Comparison of ENCODE assay signal across 8 mouse cellular contexts in the genomic region with DNA sequence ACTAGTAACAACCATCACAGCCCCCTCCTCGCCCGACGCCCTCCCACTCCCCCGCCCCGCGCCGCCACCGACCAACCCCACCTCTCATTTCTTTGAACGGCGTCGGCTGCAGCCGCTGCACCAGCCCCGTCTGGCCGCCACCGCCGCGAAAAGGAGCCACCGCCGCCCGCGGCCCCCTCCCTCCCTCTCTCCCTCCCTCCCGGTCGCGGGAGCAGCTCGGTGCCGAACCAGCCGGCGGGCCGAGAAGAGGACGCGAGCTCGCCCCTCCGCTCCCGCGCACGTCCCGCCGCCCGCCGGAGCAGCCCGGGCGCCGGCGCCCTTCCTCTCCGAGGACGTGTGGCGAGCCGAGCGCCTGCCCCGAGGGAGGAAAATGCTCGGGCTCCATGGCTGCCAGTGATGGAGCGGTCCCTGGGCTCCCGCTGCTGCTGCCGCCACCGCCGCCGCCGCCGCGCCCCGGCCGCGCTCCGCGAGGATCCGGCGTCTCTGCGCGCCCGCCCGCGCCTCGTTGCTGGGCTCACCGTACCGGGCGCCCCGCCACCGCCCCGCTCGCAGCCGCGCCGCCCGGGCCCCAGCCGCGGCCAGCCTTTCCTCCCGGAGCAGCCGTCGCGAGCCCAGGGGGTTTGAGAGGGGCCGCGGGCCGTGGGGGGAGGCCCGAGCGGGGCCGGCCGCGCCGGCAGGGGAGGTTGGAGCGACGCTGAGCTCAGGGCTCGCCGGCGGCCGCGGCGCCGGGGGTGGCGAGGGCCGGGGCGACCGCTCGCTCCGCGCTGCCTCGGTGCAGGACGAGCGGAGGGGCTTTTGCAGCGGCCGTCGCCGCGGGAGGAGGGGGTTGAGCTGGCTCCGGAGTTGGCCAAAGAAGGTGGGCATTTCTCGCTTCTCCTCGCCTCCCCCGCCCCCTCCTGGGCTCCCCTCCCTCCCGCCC. TPM values are rescaled to one million over a fixed set of nuclear protein-coding genes. Genes with fewer than 3 reads are reported as not detected.
A peak's percentile ranks its signal among the peaks of the same experiment; 100 is the strongest.
DNase-seq lines count a peak whose midpoint lies in the region; ATAC-seq and TF ChIP-seq lines count a peak whose summit lies in the region.

Gene Tsc22d1, plus strand, starts transcription at position 100 of the 919 bp plus-strand sequence.

- H3K36me3 ChIP-seq in spleen, adult 2 months (ENCODE audit: control insufficient read depth, insufficient read depth, low read length): no peaks in the 10 kb centered on the region
- peaks cover 35% of the 10 kb centered on the region for H3K36me3 ChIP-seq in embryonic facial prominence, embryonic 10.5 days (replicated peaks)
- H3K36me3 ChIP-seq in limb, embryonic 13.5 days: peaks cover 26% of the 10 kb centered on the region
- H3K36me3 ChIP-seq in myocyte (ENCODE audit: control insufficient read depth, insufficient read depth): peaks cover 6% of the 10 kb centered on the region

- H3K4me3 ChIP-seq in spleen, adult 2 months (ENCODE audit: extremely low read depth, insufficient read depth, insufficient read length): peak within 1 kb of the TSS; percentile 88
- H3K4me3 ChIP-seq in embryonic facial prominence, embryonic 10.5 days: peak within 1 kb of the TSS; percentile 94
- H3K4me3 ChIP-seq in limb, embryonic 13.5 days: peak within 1 kb of the TSS; percentile 96
- peak within 1 kb of the TSS; percentile 57 for H3K4me3 ChIP-seq in myocyte

- peak within 1 kb of the TSS; percentile 47 for H3K27ac ChIP-seq in spleen, adult 2 months (ENCODE audit: insufficient read depth, low read length)
- H3K27ac ChIP-seq in embryonic facial prominence, embryonic 10.5 days (replicated peaks): peak within 1 kb of the TSS; percentile 99
- peak within 1 kb of the TSS; percentile 99 for H3K27ac ChIP-seq in limb, embryonic 13.5 days

- TF ChIP-seq POLR2A in spleen, adult 2 months (IDR thresholded peaks at IDR 0.05; ENCODE audit: low read depth, low read length): no peak
- no peak for TF ChIP-seq POLR2A in myocyte (IDR thresholded peaks at IDR 0.05; ENCODE audit: insufficient read length, low read depth)

- no peaks in the 10 kb centered on the region for H3K9me3 ChIP-seq in embryonic facial prominence, embryonic 10.5 days
- no peaks in the 10 kb centered on the region for H3K9me3 ChIP-seq in limb, embryonic 13.5 days

- peak in 1 of 2 experiments; percentile 14 for DNase-seq in spleen, adult 2 months (ENCODE audit: low read depth in 1 of 2, low spot score in 2 of 2)
- no peak for DNase-seq in spleen, adult 12 weeks (ENCODE audit: low spot score)
- DNase-seq in embryonic facial prominence, embryonic 10.5 days (ENCODE audit: low spot score): no peak
- no peak for DNase-seq in gonadal fat pad, adult 2 months (ENCODE audit: low read depth)
- peak; percentile 21 for DNase-seq in urinary bladder, postnatal 14 days (ENCODE audit: low spot score)

- H3K4me2 ChIP-seq in limb, embryonic 13.5 days (replicated peaks): peak within 1 kb of the TSS; percentile 95
- peak within 1 kb of the TSS; percentile 73 for H3K4me2 ChIP-seq in myocyte (ENCODE audit: low read depth)

- no peak for TF ChIP-seq CTCF in spleen, adult 2 months (IDR thresholded peaks at IDR 0.05; ENCODE audit: extremely low read depth, insufficient read depth, insufficient read length, insufficient replicate concordance)

- H3K27me3 ChIP-seq in spleen, adult 2 months (ENCODE audit: control insufficient read depth, insufficient read depth, low read length): peaks cover 9% of the 10 kb centered on the region; the same call in 1 of the 2 replicates
- no peaks in the 10 kb centered on the region for H3K27me3 ChIP-seq in embryonic facial prominence, embryonic 10.5 days (replicated peaks; ENCODE audit: low read depth, poor library complexity, severe bottlenecking)
- H3K27me3 ChIP-seq in limb, embryonic 13.5 days: no peaks in the 10 kb centered on the region
- no peaks in the 10 kb centered on the region for H3K27me3 ChIP-seq in myocyte (ENCODE audit: control insufficient read depth, insufficient read depth, insufficient read length)

- peaks cover 22% of the 10 kb centered on the region for H3K79me2 ChIP-seq in myocyte (ENCODE audit: control insufficient read depth, insufficient read depth)

- WGBS in spleen, adult 2 months: 1% methylated on average over 119 of the region's 128 CpGs
- under 1% methylated on average over 119 of the region's 128 CpGs for WGBS in embryonic facial prominence, embryonic 10.5 days
- under 1% methylated on average over 78 of the region's 128 CpGs for WGBS in limb, embryonic 13.5 days

- peak within 1 kb of the TSS; percentile 99 for H3K9ac ChIP-seq in limb, embryonic 13.5 days

- peak within 1 kb of the TSS; percentile 98 for H3ac ChIP-seq in myocyte (ENCODE audit: control insufficient read depth, insufficient read length)

- ATAC-seq in inflammation-experienced regulatory T-cells, adult 6 months: peak; percentile 8
- ATAC-seq in limb, embryonic 13.5 days (ENCODE audit: low FRiP score, low read depth): peak; percentile 4

- H3K4me1 ChIP-seq in spleen, adult 2 months (ENCODE audit: control insufficient read depth, insufficient read depth, insufficient read length): no peaks in the 10 kb centered on the region
- peaks cover 48% of the 10 kb centered on the region for H3K4me1 ChIP-seq in embryonic facial prominence, embryonic 10.5 days
- H3K4me1 ChIP-seq in limb, embryonic 13.5 days: peaks cover 44% of the 10 kb centered on the region

TF ChIP-seq in myocyte, 11 proteins besides CTCF, POLR2A, EP300 and RAD21:
- TF ChIP-seq E2F4 (IDR thresholded peaks at IDR 0.05; ENCODE audit: insufficient read depth) (no peak), CEBPB (IDR thresholded peaks at IDR 0.05; ENCODE audit: insufficient read depth, poor library complexity, severe bottlenecking) (no peak), MYOG (IDR thresholded peaks at IDR 0.05; ENCODE audit: control insufficient read depth in 1 of 3, insufficient read depth in 1 of 3, insufficient read length in 2 of 3, low read depth in 2 of 3) (no peak), TCF3 (IDR thresholded peaks at IDR 0.05; ENCODE audit: insufficient read length, low read depth) (no peak), POLR2AphosphoS2 (IDR thresholded peaks at IDR 0.05; ENCODE audit: insufficient read length, low read depth) (no peak), SRF (IDR thresholded peaks at IDR 0.05; ENCODE audit: control insufficient read depth, insufficient read length, low read depth) (no peak), MAX (IDR thresholded peaks at IDR 0.05; ENCODE audit: low read depth) (no peak), MYOD1 (IDR thresholded peaks at IDR 0.05; ENCODE audit: control insufficient read depth in 1 of 3, insufficient read length in 2 of 3, low read depth in 2 of 3) (no peak), TCF12 (IDR thresholded peaks at IDR 0.05; ENCODE audit: insufficient read depth, poor library complexity, severe bottlenecking) (no peak), USF1 (IDR thresholded peaks at IDR 0.05; ENCODE audit: low read depth) (no peak), REST (IDR thresholded peaks at IDR 0.05; ENCODE audit: insufficient read depth, insufficient read length) (no peak)

RNA-seq across cellular contexts. Expression of gene Tsc22d1, which starts in this region (rescaled TPM):
- 82.9 and 93.7 TPM in 2 replicates for polyA plus RNA-seq in spleen, adult 2 months (2012; rRNA removed)
- polyA plus RNA-seq in embryonic facial prominence, embryonic 10.5 days (2016; fragmentation: Nextera tagmentation; extraction: Ambion mirVana): 300 and 325 TPM in 2 replicates
- polyA plus RNA-seq in gonadal fat pad, adult 2 months (2012; rRNA removed): 146 and 160 TPM in 2 replicates
- 1 to 10 TPM; 5.9 to 8.7 (median 7.8) TPM for polyA plus RNA-seq in inflammation-experienced regulatory T-cells, adult 6 months (2017; shearing (Covaris generic))
- 767 and 777 TPM in 2 replicates for polyA plus RNA-seq in limb, embryonic 13.5 days (2015; fragmentation: Nextera tagmentation; extraction: Ambion mirVana)
- polyA plus RNA-seq in myocyte (2012; fragmentation: generic; extraction: Trizol): 281 TPM

Comparison
In these comparisons a context has a peak if more than half of its experiments do, and no peak if none do; other contexts are left out.
1. H3K27ac ChIP-seq: peak in every context shown above with its lines; median percentile 99 in embryonic facial prominence, embryonic 10.5 days; 99 in limb, embryonic 13.5 days; 47 in spleen, adult 2 months.